Mouse (Mus musculus) CH12.LX (cell line): Measurements from ENCODE around the gene I0C0044D17Rik. TPM values are rescaled to one million over a fixed set of nuclear protein-coding genes. Genes with fewer than 3 reads are reported as not detected.

Experiments used
- DNase-seq: peaks from one replicate; pipeline ENCODE4 v3.0.0-alpha.2; 2013; ENCODE audit errors: extremely low read depth
- H3K27ac ChIP-seq: 2 replicates; pipeline ENCODE4 v1.5.1; 2012; ENCODE audit warnings: low read depth, mild to moderate bottlenecking, control low read depth, moderate library complexity; ENCODE audit not compliant: insufficient read depth
- H3K27me3 ChIP-seq: replicated peaks from 2 replicates; pipeline ENCODE3; 2012; ENCODE audit warnings: inconsistent platforms
- H3K36me3 ChIP-seq, 2 experiments: replicated peaks in 1 of 2; 2 replicates each; pipeline versions ENCODE3 to v1.6.1; 2012; ENCODE audit warnings: inconsistent platforms in 1 of 2, low read length in 1 of 2, mild to moderate bottlenecking in 1 of 2, mixed read lengths in 1 of 2, moderate library complexity in 1 of 2; ENCODE audit not compliant: control insufficient read depth in 1 of 2, insufficient read depth in 1 of 2
- H3K4me1 ChIP-seq, 2 experiments: 2 replicates each; pipeline ENCODE4 v1.6.1; 2012; ENCODE audit warnings: inconsistent platforms in 1 of 2, moderate library complexity in 1 of 2; ENCODE audit not compliant: insufficient read depth in 2 of 2, control insufficient read depth in 1 of 2
- H3K4me2 ChIP-seq: 2 replicates; pipeline ENCODE4 v1.6.1; 2012; ENCODE audit warnings: low read depth, mild to moderate bottlenecking, control low read depth; ENCODE audit not compliant: poor library complexity, insufficient read depth, severe bottlenecking
- H3K4me3 ChIP-seq, 3 experiments: fragments of 150-350 bp in 1 of 3; sonication (generic) in 1 of 3; replicated peaks in 1 of 3; 2 replicates each; pipeline versions ENCODE3 to v1.5.1; 2011 to 2012; ENCODE audit warnings: low read depth in 2 of 3, low read length in 2 of 3, mild to moderate bottlenecking in 2 of 3, moderate library complexity in 2 of 3, control low read depth in 1 of 3, improper control_type of control experiment in 1 of 3, inconsistent platforms in 1 of 3, mixed read lengths in 1 of 3; ENCODE audit not compliant: poor library complexity in 1 of 3
- H3K79me2 ChIP-seq: replicated peaks from 2 replicates; pipeline ENCODE4 v1.6.1; 2012; ENCODE audit warnings: mild to moderate bottlenecking, moderate library complexity; ENCODE audit not compliant: control insufficient read depth, poor library complexity, insufficient read depth, severe bottlenecking; ENCODE audit errors: extremely low read depth
- H3K9ac ChIP-seq: 2 replicates; pipeline ENCODE4 v1.6.1; 2012; ENCODE audit warnings: low read depth, mild to moderate bottlenecking, control low read depth, moderate library complexity; ENCODE audit not compliant: insufficient read depth
- H3K9me3 ChIP-seq: replicated peaks from 2 replicates; pipeline ENCODE3; 2012; ENCODE audit warnings: low read length, inconsistent platforms, mixed read lengths
- CHD2 ChIP-seq: IDR thresholded peaks from 2 replicates; pipeline ENCODE4 v1.6.1; 2011; ENCODE audit warnings: low read length, improper control_type of control experiment
- CTCF ChIP-seq, 2 experiments: IDR thresholded peaks in 1 of 2; conservative IDR thresholded peaks in 1 of 2; 2 replicates each; pipeline ENCODE4 v1.5.1; 2011 to 2012; ENCODE audit warnings: low read depth in 2 of 2, low read length in 2 of 2, improper control_type of control experiment in 1 of 2, inconsistent platforms in 1 of 2, mild to moderate bottlenecking in 1 of 2, moderate library complexity in 1 of 2
- ELF1 ChIP-seq: IDR thresholded peaks from 2 replicates; pipeline ENCODE4 v1.6.1; 2014; ENCODE audit warnings: low read depth, mild to moderate bottlenecking, inconsistent platforms, low read length, improper control_type of control experiment
- EP300 ChIP-seq: IDR thresholded peaks from 2 replicates; pipeline ENCODE4 v1.6.1; 2011; ENCODE audit warnings: low read length, improper control_type of control experiment
- HCFC1 ChIP-seq: IDR thresholded peaks from 2 replicates; pipeline ENCODE4 v1.6.1; 2012; ENCODE audit warnings: low read depth, mild to moderate bottlenecking, inconsistent platforms, low read length, improper control_type of control experiment
- JUND ChIP-seq: conservative IDR thresholded peaks from 2 replicates; pipeline ENCODE4 v1.6.1; 2011; ENCODE audit warnings: low read depth, low read length, improper control_type of control experiment
- MAZ ChIP-seq: IDR thresholded peaks from 2 replicates; pipeline ENCODE4 v1.6.1; 2012; ENCODE audit warnings: low read depth, mild to moderate bottlenecking, inconsistent platforms, low read length, improper control_type of control experiment, moderate library complexity
- MXI1 ChIP-seq: IDR thresholded peaks from 2 replicates; pipeline ENCODE4 v1.6.1; 2011; ENCODE audit warnings: mild to moderate bottlenecking, low read depth, low read length, improper control_type of control experiment
- NELFE ChIP-seq: IDR thresholded peaks from 2 replicates; pipeline ENCODE4 v1.6.1; 2011; ENCODE audit warnings: low read depth, low read length, improper control_type of control experiment
- RAD21 ChIP-seq: IDR thresholded peaks from 2 replicates; pipeline ENCODE4 v1.6.1; 2011; ENCODE audit warnings: low read depth, mild to moderate bottlenecking, low read length, improper control_type of control experiment, moderate library complexity
- RCOR1 ChIP-seq: conservative IDR thresholded peaks from 2 replicates; pipeline ENCODE4 v1.6.1; 2012; ENCODE audit warnings: low read depth, mild to moderate bottlenecking, inconsistent platforms, low read length, improper control_type of control experiment
- SIN3A ChIP-seq: IDR thresholded peaks from 2 replicates; pipeline ENCODE4 v1.6.1; 2012; ENCODE audit warnings: low read length, improper control_type of control experiment, inconsistent platforms
- UBTF ChIP-seq: IDR thresholded peaks from 2 replicates; pipeline ENCODE4 v1.6.1; 2012; ENCODE audit warnings: low read depth, mild to moderate bottlenecking, inconsistent platforms, low read length, improper control_type of control experiment, moderate library complexity
- USF2 ChIP-seq: conservative IDR thresholded peaks from 2 replicates; pipeline ENCODE4 v1.6.1; 2011; ENCODE audit warnings: low read depth, low read length, improper control_type of control experiment
- ZC3H11A ChIP-seq: IDR thresholded peaks from 2 replicates; pipeline ENCODE4 v1.6.1; 2012; ENCODE audit warnings: low read depth, mild to moderate bottlenecking, inconsistent platforms, low read length, improper control_type of control experiment
- ZKSCAN1 ChIP-seq: IDR thresholded peaks from 2 replicates; pipeline ENCODE4 v1.6.1; 2012; ENCODE audit warnings: low read depth, inconsistent platforms, low read length, improper control_type of control experiment, borderline replicate concordance
- ZMIZ1 ChIP-seq: IDR thresholded peaks from 2 replicates; pipeline ENCODE4 v1.6.1; 2012; ENCODE audit warnings: low read depth, mild to moderate bottlenecking, inconsistent platforms, low read length, improper control_type of control experiment
- dilution Hi-C: fragments of 300-500 bp; cut with MboI; formaldehyde crosslinking; loops from 2 replicates; pipeline ENCODE4 v1.14.3; 2020; ENCODE audit warnings: low sequenced_read_pairs; ENCODE audit not compliant: extremely low pct_unique_long_range_greater_than_20kb, extremely low pct_ligation_motif_present
- in situ Hi-C: fragments of 300-500 bp; cut with MboI; formaldehyde crosslinking; loops from 3 replicates; pipeline ENCODE4 v1.14.3; 2019; ENCODE audit warnings: low sequenced_read_pairs, low pct_ligation_motif_present, low pct_unique_long_range_greater_than_20kb, mixed read lengths
- polyA plus RNA-seq: library from polyadenylated mRNA; unstranded; fragments of >175 nt; gene quantifications from 2 replicates; pipeline ENCODE4 v1.2.1, GENCODE M21; 2012; ENCODE audit warnings: low read depth; ENCODE audit not compliant: insufficient read length
- total RNA-seq, 2 experiments: library from RNA; depleted of rRNA; stranded (reverse); fragments of 300-350 nt in 1 of 2; fragments of >200 nt in 1 of 2; gene quantifications; 2 replicates each; pipeline ENCODE4 v1.2.3; 2012 to 2014

I0C0044D17Rik gene
- total and polyA plus RNA-seq, 3 experiments, result not detected

DNA sequence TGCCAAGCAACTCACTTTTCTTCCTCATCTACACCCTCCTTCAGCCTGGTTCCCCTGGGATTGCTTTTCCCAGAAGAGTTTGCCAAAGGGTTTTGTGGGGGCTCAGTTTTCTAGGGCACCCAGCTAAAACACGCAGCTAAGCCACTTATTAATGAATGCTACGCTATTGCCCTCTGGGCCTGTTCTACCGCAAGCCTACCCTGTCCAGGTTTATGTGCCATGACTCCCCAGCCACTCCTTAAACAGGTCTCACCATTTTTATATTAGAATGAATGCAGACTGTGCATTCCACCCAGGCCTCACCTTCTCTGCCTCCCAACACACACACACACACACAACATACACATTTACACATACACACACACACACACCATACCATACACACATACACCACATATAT is 593 bp downstream of the I0C0044D17Rik start:
- Histone ChIP-seq H3K4me3 (no peak overlapping the region), H3K4me1 (no peaks in the 10 kb centered on the region), H3K36me3 (no peaks in the 10 kb centered on the region), H3K79me2 (no peaks in the 10 kb centered on the region), H3K9me3 (peaks cover 58% of the 10 kb centered on the region), H3K27me3 (no peaks in the 10 kb centered on the region), H3K27ac (no peak overlapping the region), H3K4me2 (no peak overlapping the region), H3K9ac (no peak overlapping the region)
- in situ Hi-C loops, result no loop called here
- dilution Hi-C loops, result no loop called here
- TF ChIP-seq UBTF (no peak), ZMIZ1 (no peak), RCOR1 (no peak), USF2 (no peak), CTCF (conservative IDR thresholded peaks at IDR 0.05 in 1 of 2, IDR thresholded peaks at IDR 0.05 in 1 of 2; ENCODE audit: low read depth in 2 of 2, low read length in 2 of 2) (no peak), ELF1 (no peak), RAD21 (no peak), ZKSCAN1 (no peak), MXI1 (no peak), EP300 (no peak), ZC3H11A (no peak), NELFE (no peak)
- DNase-seq, result no peak

DNA sequence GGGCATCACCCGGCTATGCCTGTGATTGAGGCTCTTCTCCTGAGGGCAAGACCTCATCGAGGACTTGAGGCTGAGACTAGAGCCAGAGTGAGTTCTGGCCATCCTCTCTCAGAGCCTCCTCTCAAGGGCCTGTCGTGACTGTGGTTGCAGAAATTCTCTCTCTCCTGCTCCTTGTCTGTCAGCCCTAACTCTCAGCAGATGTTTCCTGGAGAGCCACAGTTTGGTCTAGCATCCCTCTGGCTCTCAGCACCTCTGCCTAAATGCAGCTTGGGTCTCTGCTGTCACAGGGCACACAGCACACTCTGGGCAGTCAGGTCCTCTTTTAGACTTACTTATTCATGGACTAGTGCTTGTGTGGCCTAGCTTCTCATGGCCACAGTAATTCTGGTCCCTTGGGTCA is 1.2 kb downstream of the I0C0044D17Rik start:
- H3K79me2 ChIP-seq, result no peaks in the 10 kb centered on the region
- peaks cover 58% of the 10 kb centered on the region for H3K9me3 ChIP-seq
- H3K36me3 ChIP-seq, result no peaks in the 10 kb centered on the region
- in situ Hi-C loops (no loop called here), dilution Hi-C loops (no loop called here)
- H3K4me1 ChIP-seq, result no peaks in the 10 kb centered on the region
- H3K27me3 ChIP-seq, result no peaks in the 10 kb centered on the region
- TF ChIP-seq JUND (no peak), MAZ (no peak), CHD2 (no peak), HCFC1 (no peak), SIN3A (no peak)
- H3K4me2 ChIP-seq, result no peak overlapping the region
- no peak overlapping the region for H3K9ac ChIP-seq
- no peak overlapping the region for H3K4me3 ChIP-seq
- no peak for DNase-seq
- H3K27ac ChIP-seq, result no peak overlapping the region
